Mouse (Mus musculus): ENCODE measurements around the gene Hoxd10. TPM values are rescaled to one million over a fixed set of nuclear protein-coding genes. Genes with fewer than 3 reads are reported as not detected.

Gene Hoxd10
- polyA plus RNA-seq, 1 experiment, result not detected

GRCm38 (mm10) chr2:74679980-74680379 lies 11.7 kb upstream of the Hoxd10 start:
- DNase-seq (ENCODE audit: extremely low spot score in 1 of 2, low spot score in 1 of 2), result no peak

DNA sequence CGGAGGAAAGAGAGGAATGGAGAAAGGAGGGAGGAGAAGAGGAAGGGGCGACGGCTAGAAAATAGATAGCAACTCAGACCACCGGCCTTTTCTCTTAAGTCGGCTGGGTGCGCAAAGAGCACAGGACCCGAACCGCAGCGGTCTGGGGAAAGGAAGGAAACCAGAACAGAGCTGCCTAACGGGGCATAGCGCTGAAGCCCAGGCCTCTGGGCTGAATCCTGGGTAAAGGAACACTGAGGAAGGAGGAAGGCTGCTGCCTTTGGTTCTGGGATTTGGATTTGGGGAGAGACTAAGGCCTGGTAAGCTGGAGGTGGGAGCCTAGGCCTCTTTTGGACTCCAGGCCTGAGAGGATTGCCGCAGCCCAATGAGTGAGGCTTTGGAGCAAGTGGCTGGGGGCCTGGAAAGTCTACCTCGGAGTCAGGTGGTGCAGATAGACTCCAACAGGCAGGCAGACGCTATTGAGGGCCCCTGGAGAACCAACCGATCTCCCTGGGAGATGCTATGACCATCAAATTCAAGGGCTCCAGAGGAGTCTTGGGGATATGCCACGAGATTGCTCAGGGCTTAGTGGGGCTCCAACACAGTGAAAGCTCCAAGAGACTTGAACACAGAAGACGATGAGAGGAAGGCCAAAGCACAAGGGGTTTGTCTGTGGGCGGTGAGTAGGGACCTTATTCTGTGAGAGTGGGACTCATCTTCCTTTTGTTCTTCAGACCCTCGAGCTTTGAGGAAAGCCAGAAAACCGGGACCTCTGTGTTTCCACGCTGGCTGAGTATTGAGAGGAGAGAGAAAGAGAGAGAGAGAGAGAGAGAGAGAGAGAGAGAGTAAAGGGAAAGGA lies 10.9 kb upstream of the Hoxd10 start:
- no peak for DNase-seq (ENCODE audit: extremely low spot score in 1 of 2, low spot score in 1 of 2)

DNA sequence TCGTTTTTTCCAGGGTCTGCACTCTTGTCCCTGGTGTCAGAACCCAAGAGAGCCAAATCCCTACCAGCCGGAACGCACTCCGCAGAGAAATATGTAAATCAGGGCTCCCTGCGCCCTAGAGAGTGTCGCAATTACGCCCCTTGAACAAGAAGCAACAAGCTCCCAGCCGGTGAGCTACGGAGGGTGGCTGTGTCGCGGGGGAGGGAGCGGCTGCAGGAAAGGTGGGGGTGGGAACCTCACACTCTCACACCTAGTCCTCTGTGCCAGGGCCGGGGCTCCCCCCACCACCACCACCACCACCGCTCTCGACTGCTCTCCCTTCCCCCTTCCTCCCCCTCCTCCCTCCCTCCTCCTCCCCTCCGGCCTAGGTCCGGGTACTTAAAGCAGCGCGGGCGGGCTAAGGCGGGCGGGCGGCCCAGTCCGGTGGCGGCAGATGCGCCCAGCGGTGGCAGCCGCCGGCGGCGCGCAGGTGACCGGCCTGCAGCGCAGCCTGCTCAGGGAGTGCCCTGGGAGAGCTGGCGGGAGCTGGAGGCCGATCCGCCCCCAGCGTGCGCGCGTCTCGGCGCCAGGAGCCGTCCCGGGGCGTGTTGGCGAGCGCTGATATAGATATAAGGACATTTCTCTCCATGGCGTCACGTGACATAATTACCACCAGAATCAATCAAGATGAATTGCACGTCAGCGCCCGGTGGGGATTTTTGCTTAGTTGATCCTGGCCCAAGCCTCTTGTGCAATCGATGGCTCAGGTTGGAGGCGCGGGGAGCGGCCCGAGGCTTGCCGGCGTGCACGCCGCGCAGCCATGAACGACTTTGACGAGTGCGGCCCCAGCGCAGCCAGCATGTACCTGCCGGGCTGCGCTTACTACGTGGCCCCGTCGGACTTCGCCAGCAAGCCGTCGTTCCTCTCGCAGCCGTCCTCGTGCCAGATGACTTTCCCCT lies 9.9 kb upstream of the Hoxd10 start:
- no peak for DNase-seq (ENCODE audit: extremely low spot score in 1 of 2, low spot score in 1 of 2)

DNA sequence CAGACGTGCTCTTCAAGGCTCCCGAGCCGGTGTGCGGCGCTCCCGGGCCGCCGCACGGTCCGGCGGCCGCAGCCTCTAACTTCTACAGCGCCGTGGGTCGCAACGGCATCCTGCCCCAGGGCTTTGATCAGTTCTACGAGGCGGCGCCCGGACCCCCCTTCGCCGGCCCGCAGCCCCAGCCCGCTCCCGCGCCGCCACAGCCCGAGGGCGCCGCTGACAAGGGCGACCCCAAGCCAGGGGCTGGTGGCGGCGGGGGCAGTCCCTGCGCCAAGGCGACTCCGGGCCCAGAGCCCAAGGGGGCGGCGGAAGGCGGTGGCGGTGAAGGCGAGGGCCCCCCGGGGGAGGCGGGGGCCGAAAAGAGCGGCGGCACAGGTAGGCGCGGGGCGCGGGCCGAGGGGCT lies 8.9 kb upstream of the Hoxd10 start:
- DNase-seq (ENCODE audit: extremely low spot score in 1 of 2, low spot score in 1 of 2), result no peak

DNA sequence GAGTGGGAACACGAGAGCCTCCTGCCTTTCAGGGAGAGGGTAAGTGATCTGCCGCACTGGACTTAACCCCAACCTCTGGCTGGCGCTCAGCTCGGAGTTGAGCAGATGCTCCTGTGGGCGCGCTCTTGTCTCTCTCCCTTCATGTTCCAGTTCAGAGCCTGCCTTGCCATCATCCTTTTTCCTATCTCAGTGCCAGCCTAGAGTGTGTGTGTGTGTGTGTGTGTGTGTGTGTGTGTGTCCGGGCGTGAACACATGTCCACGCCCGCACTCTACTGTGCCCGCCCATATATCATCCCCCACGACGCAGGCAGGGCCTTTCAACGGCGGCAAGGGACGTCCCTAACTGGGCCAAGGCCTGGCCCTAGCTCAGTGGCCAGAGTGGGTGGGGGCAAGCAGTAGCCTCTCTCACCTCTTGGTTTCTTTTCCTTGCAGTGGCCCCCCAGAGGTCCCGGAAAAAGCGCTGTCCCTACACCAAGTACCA lies 8.2 kb upstream of the Hoxd10 start:
- no peak for DNase-seq (ENCODE audit: extremely low spot score in 1 of 2, low spot score in 1 of 2)

DNA sequence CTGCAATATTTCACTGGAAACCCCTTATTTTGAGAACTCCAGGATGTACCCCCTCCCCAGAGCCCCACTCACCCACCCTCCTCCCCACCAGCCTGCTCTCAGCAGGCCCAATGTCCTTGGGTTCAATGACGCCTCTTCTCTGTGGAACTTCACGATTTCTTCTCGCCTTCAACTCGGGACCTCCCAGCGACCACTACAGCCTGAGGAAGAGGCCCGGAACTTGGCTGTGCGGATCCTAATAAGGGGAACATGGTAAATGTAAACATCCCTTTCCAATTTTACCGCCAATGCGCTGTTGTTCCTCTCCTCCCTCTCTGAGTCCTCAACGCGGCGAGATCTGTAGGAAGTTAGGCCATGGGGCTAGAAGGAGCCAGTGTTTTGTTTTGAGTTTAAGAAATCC lies 7.6 kb upstream of the Hoxd10 start:
- DNase-seq (ENCODE audit: extremely low spot score in 1 of 2, low spot score in 1 of 2), result no peak

DNA sequence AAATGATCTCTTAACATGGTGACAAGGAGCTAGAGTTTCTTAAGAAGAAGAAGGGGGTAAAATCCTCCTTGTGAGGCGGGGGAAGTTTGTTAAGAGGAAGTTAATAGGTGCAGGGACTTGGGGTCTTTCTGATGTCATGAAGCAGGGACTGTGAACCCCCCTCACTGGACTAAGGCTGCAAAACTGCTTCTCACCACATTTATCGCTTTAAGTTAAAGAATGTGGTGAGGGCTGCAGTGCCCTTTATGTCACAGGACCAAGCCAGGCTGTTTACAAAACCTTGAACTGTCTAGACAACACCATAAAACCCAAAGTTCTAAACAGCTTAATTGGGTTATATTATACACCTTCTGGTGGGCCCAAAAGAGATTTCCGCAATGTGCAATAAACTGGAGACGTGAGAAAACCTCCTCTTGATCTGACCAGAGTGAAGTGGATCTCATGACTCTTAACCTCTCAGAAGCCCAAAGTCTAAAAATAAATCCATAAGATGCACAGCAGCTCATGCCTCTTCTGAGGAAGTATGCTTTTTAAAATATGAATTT lies 6.6 kb upstream of the Hoxd10 start:
- no peak for DNase-seq (ENCODE audit: extremely low spot score in 1 of 2, low spot score in 1 of 2)

DNA sequence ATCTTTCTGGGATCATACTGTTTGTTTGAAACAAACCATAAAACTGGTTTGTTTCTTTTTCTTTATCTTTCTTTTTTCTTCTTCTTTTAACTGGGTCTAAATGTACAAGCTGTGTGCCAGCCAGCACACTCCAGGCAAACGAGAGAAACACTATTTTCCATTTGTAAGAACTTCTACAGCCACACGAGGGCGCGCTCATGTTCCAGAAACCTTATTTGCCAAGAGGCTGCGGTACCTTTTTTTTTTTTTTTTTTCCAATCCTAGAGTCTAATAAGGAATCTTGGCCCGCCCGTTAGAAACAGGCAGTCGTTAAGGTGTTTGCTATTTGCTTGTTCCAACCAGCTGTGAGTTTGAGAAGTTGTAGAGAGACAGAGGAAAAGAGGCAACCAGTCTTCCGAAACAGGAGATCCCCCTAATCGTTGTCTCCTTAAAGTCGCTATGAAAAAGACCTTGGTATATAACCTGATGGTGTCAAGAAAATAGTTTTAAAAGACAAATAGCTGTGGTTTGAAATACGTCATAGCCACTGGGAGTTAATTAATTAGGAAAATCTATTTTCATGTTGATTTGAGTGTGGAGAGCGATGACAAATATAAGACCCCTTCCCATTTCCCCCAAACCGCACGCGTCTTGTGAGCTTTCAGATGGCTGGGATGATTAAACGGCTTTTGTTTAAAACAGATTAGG lies 5.3 kb upstream of the Hoxd10 start:
- peak in 1 of 2 experiments; percentile 66 for DNase-seq (ENCODE audit: extremely low spot score in 1 of 2, low spot score in 1 of 2)

DNA sequence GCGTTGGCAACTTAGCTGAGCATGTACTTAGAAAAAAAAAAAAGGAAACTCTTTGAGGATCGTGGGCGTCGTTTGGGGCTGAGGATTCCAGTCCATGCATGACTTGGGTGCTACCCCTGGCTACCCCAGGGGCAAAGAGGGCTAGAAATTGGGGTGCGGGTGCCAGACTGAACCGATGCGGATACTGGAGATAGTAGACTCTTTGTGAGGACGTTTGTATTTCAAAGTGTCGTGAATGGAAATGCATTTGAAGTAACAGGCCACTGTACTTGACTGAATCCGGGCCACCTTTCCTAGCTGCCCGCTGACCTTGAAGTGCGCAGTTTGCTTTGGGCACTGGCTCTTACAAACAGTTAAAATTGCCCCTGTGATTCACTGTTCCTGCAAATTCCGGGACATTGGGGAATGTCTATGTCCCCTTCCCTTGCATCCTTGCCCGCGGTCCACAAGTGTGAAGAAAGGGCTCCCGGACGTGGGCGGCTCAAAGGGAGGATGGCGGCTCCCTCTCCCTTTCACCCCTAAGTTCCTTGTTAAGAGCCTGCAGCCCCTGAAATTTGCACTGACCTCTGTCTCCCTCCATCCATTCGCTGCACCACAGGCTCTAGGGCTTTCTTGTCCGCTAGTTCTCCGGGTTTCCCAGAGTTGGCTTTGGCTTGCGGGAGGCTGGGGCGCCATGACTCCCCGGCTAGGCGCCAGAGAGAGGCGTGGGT lies 4.6 kb upstream of the Hoxd10 start:
- no peak for DNase-seq (ENCODE audit: extremely low spot score in 1 of 2, low spot score in 1 of 2)

GRCm38 (mm10) chr2:74687698-74688555 lies 3.8 kb upstream of the Hoxd10 start:
- DNase-seq (ENCODE audit: extremely low spot score in 1 of 2, low spot score in 1 of 2), result no peak

GRCm38 (mm10) chr2:74688795-74689573 lies 2.7 kb upstream of the Hoxd10 start:
- DNase-seq (ENCODE audit: extremely low spot score in 1 of 2, low spot score in 1 of 2), result no peak

- DNase-seq (ENCODE audit: extremely low spot score in 1 of 2, low spot score in 1 of 2), result no peak
Measured at GRCm38 (mm10) chr2:74689574-74690337, 2.0 kb upstream of the Hoxd10 start.

DNA sequence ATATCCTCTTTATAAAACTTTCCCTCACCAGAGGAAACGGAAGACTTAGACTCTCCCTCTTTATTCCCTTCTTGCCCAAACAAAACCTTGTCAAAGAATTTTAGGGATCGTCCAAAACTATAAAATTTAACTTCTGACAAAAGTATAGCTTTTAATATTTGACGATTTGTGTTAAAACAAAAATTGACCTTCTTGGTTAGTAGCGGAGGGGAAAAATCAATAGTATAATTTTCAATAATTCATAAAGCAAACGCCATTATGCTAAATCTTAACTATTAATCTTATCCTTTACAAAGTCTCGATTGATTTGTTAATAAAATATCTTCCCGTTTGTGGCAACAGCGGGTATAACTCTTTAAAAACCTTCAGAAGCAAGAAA lies 1.4 kb upstream of the Hoxd10 start:
- DNase-seq (ENCODE audit: extremely low spot score in 1 of 2, low spot score in 1 of 2), result no peak

DNA sequence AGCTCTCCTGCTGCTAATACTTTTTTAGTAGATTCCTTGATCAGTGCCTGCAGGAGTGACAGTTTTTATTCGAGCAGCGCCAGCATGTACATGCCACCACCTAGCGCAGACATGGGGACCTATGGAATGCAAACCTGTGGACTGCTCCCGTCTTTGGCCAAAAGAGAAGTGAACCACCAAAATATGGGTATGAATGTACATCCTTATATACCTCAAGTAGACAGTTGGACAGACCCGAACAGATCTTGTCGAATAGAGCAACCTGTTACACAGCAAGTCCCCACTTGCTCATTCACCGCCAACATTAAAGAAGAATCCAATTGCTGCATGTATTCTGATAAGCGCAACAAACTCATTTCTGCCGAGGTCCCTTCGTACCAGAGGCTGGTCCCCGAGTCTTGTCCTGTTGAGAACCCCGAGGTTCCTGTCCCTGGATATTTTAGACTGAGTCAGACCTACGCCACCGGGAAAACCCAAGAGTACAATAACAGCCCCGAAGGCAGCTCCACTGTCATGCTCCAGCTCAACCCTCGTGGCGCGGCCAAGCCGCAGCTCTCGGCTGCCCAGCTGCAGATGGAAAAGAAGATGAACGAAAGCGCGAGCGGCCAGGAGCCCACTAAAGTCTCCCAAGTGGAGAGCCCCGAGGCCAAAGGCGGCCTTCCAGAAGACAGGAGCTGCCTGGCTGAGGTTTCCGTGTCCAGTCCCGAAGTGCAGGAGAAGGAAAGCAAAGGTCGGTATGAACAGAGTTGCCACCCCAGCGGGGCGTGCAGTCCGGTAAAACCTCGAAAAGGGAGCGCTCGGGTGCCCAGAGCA lies 477 bp downstream of the Hoxd10 start:
- DNase-seq (ENCODE audit: extremely low spot score in 1 of 2, low spot score in 1 of 2), result no peak

DNA sequence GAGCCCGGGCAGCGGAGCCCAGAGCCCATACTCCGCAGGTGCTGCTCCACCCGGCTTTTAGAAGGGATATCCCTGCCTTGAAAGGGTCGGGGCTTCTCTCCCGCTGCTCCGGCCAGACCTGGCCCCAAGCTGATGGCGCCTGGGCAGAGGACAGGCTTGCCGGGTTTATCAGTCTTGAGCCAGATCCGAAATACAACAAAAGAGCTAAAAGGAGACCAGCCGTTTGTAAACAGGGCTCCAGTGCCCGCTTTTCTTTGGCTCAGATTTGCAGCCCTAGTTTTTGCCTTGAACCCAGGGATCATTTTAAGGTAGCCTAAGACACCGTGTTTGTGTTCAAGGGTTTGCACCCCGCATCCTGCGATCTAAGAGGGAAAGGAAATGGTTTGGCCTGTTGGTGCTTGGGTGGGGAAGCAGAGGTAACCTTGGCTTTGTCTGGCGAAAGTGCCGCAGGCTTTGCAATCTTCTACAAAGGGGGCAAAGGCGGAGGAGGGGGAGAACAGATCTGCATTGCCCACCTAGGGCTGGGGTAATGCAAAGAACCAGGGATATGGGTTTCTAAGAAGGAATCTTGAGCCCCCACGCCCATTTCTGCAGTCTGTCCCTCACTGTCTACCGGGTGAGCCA lies 1.2 kb downstream of the Hoxd10 start:
- DNase-seq (ENCODE audit: extremely low spot score in 1 of 2, low spot score in 1 of 2), result no peak

GRCm38 (mm10) chr2:74693432-74693827 lies 1.7 kb downstream of the Hoxd10 start:
- no peak for DNase-seq (ENCODE audit: extremely low spot score in 1 of 2, low spot score in 1 of 2)

Data from frontal cortex, adult 2 months (tissue).